Mouse (Mus musculus): ENCODE measurements around the gene Golga5.

DNA sequence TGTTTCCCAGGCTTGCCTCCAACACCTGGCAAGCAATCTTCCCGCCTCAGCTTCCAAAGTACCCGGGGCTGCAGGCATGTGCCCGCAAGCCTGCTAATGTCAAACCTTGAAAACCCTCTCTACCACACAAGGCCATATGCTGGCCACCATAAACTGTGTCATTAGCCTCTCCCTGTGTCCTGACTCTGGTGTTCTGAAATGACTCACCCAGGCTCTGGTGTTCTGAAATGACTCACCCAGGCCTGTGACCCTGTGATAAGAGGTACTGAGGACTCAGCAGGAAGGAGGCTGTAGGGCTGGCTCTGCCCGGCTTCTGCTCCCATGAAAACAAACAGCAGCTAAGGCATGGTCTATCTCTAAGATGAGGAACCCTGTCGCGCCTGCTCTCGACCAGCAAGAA lies 42.6 kb upstream of the Golga5 start:
- TF ChIP-seq CTCF (IDR thresholded peaks at IDR 0.05; ENCODE audit: insufficient read depth, low read depth, low read length) (no peak), POLR2A (IDR thresholded peaks at IDR 0.05; ENCODE audit: insufficient read depth, low read depth, low read length) (no peak)

Measured in olfactory bulb, adult 2 months (tissue).